Mouse (Mus musculus) gastrocnemius, postnatal 25 days (tissue): ENCODE results near the gene Gjd2. TPM values are rescaled to one million over a fixed set of nuclear protein-coding genes. Genes with fewer than 3 reads are reported as not detected.

Source experiments
- DNase-seq: peaks from one replicate; pipeline ENCODE4 v3.0.0; 2022
- total RNA-seq, 2 experiments: library from RNA; stranded (reverse); gene quantifications; 1 replicate in 1 of 2; 2 replicates in 1 of 2; pipeline ENCODE4 v1.2.3; 2021

Gjd2 gene
- total RNA-seq, 2 experiments from 2014 or later: not detected

- DNase-seq: no peak
These were observed 639 bp downstream of the Gjd2 start for GRCm38 (mm10) chr2:114012749-114013211.

GRCm38 (mm10) chr2:114011838-114012237 is 1.6 kb downstream of the Gjd2 start:
- DNase-seq: no peak

GRCm38 (mm10) chr2:114008321-114008720 is 5.1 kb downstream of the Gjd2 start:
- DNase-seq: no peak

- DNase-seq: no peak
These were observed 15.9 kb downstream of the Gjd2 start for GRCm38 (mm10) chr2:113997484-113997883.

GRCm38 (mm10) chr2:113996930-113997329 is 16.5 kb downstream of the Gjd2 start:
- no peak for DNase-seq

- no peak for DNase-seq
These were observed 28.5 kb downstream of the Gjd2 start for GRCm38 (mm10) chr2:113984890-113985289.

GRCm38 (mm10) chr2:113980664-113981063 is 32.8 kb downstream of the Gjd2 start:
- peak; percentile 53 for DNase-seq

- DNase-seq: no peak
These were observed 35.2 kb downstream of the Gjd2 start for GRCm38 (mm10) chr2:113978151-113978771.

- DNase-seq: no peak
These were observed 39.5 kb downstream of the Gjd2 start for GRCm38 (mm10) chr2:113973950-113974349.

- DNase-seq: no peak
These were observed 47.0 kb downstream of the Gjd2 start for GRCm38 (mm10) chr2:113966421-113966820.

Other genes with a start within 250 kb of the Gjd2 start
- under 1 TPM in 1 of 2 experiments, not detected in 1; 0.21 TPM for gene Scg5, start 184.5 kb downstream of the Gjd2 start, total RNA-seq
- 1 to 10 TPM; 1.4 to 1.6 TPM for gene Arhgap11a, start 165.0 kb downstream of the Gjd2 start, total RNA-seq
- gene Actc1, start 39.9 kb upstream of the Gjd2 start, total RNA-seq: 1,000 to 10,000 TPM in 1 of 2 experiments, 100 to 1,000 TPM in 1; 645 to 2,208 TPM
- gene Aqr, start 173.4 kb upstream of the Gjd2 start, total RNA-seq: 10 to 100 TPM; 10.1 to 10.3 TPM
- 10 to 100 TPM; 22.6 to 23.8 TPM for gene Zfp770, start 187.8 kb upstream of the Gjd2 start, total RNA-seq